Mouse (Mus musculus): Measurements from ENCODE around the gene Dmrtc1a. TPM values are rescaled to one million over a fixed set of nuclear protein-coding genes. Genes with fewer than 3 reads are reported as not detected.
"Not testable (repeated sequence)": the region's sequence is repeated elsewhere in the genome, so short reads cannot be mapped to it uniquely, and the experiment has no call there.

Dmrtc1a gene
- polyA plus RNA-seq (2012; rRNA removed): 3.7 and 3.8 TPM in 2 replicates

GRCm38 (mm10) chrX:102908587-102908986 lies at the start of gene Dmrtc1a, which contains the start of gene 1700011M02Rik:
Gene Dmrtc1a, minus strand, starts transcription at chrX:102908687.
Gene 1700011M02Rik, plus strand, starts transcription at chrX:102908905.
- not testable (repeated sequence) for H3K27me3 ChIP-seq (ENCODE audit: control insufficient read depth, insufficient read depth, low read length); H3K4me1 ChIP-seq (ENCODE audit: control insufficient read depth, insufficient read depth, low read length)

GRCm38 (mm10) chrX:102950136-102950535 lies 41.6 kb upstream of the Dmrtc1a start:
- H3K4me1 ChIP-seq (ENCODE audit: control insufficient read depth, insufficient read depth, low read length); H3K4me3 ChIP-seq (replicated peaks; ENCODE audit: insufficient read depth, low read depth, low read length); H3K27me3 ChIP-seq (ENCODE audit: control insufficient read depth, insufficient read depth, low read length); H3K27ac ChIP-seq (ENCODE audit: insufficient read depth, low read length): not testable (repeated sequence)
- 87% methylated on average over 11 of the region's 11 CpGs for WGBS
- peak in 1 of 2 experiments; percentile 25 for DNase-seq

More at GRCm38 (mm10) chrX:102908587-102908986, at the start of gene Dmrtc1a, which contains the start of gene 1700011M02Rik:
- DNase-seq; H3K4me3 ChIP-seq (replicated peaks; ENCODE audit: insufficient read depth, low read depth, low read length); H3K27ac ChIP-seq (ENCODE audit: insufficient read depth, low read length): not testable (repeated sequence)
- WGBS: 77% methylated on average over 6 of the region's 9 CpGs

GRCm38 (mm10) chrX:102936743-102937142 lies 28.3 kb upstream of the Dmrtc1a start:
- Histone ChIP-seq H3K27me3 (ENCODE audit: control insufficient read depth, insufficient read depth, low read length) (no peaks in the 10 kb centered on the region), H3K4me1 (ENCODE audit: control insufficient read depth, insufficient read depth, low read length) (peaks cover 3% of the 10 kb centered on the region; the same call in 1 of the 2 replicates), H3K27ac (ENCODE audit: insufficient read depth, low read length) (no peak overlapping the region), H3K4me3 (replicated peaks; ENCODE audit: insufficient read depth, low read depth, low read length) (no peak overlapping the region)
- TF ChIP-seq CTCF (IDR thresholded peaks at IDR 0.05; ENCODE audit: borderline replicate concordance, insufficient read depth, low read depth, low read length): no peak
- TF ChIP-seq POLR2A (IDR thresholded peaks at IDR 0.05; ENCODE audit: borderline replicate concordance, insufficient read depth, low read length): no peak
- no peak for DNase-seq
- 68% methylated on average over 5 of the region's 5 CpGs for WGBS

GRCm38 (mm10) chrX:102934395-102934764 lies 25.9 kb upstream of the Dmrtc1a start:
- WGBS: 48% methylated on average over 8 of the region's 8 CpGs
- Histone ChIP-seq H3K27me3 (ENCODE audit: control insufficient read depth, insufficient read depth, low read length) (no peaks in the 10 kb centered on the region), H3K27ac (ENCODE audit: insufficient read depth, low read length) (no peak overlapping the region), H3K4me1 (ENCODE audit: control insufficient read depth, insufficient read depth, low read length) (peaks cover 3% of the 10 kb centered on the region; the same call in 1 of the 2 replicates), H3K4me3 (replicated peaks; ENCODE audit: insufficient read depth, low read depth, low read length) (no peak overlapping the region)
- DNase-seq: no peak
- TF ChIP-seq CTCF (IDR thresholded peaks at IDR 0.05; ENCODE audit: borderline replicate concordance, insufficient read depth, low read depth, low read length) (no peak), POLR2A (IDR thresholded peaks at IDR 0.05; ENCODE audit: borderline replicate concordance, insufficient read depth, low read length) (no peak)

- H3K27me3 ChIP-seq (ENCODE audit: control insufficient read depth, insufficient read depth, low read length): no peaks in the 10 kb centered on the region
- H3K4me1 ChIP-seq (ENCODE audit: control insufficient read depth, insufficient read depth, low read length): peaks cover 3% of the 10 kb centered on the region; the same call in 1 of the 2 replicates
- TF ChIP-seq CTCF (IDR thresholded peaks at IDR 0.05; ENCODE audit: borderline replicate concordance, insufficient read depth, low read depth, low read length) (peak; percentile 54), POLR2A (IDR thresholded peaks at IDR 0.05; ENCODE audit: borderline replicate concordance, insufficient read depth, low read length) (peak; percentile 29; the same call in 1 of the 2 replicates)
- DNase-seq: peak; percentile 69 to 75
- H3K27ac ChIP-seq (ENCODE audit: insufficient read depth, low read length): peak overlapping the region; percentile 63
- 15% methylated on average over 58 of the region's 68 CpGs for WGBS
- peak overlapping the region; percentile 82 for H3K4me3 ChIP-seq (replicated peaks; ENCODE audit: insufficient read depth, low read depth, low read length)
Measured at GRCm38 (mm10) chrX:102933571-102934394, 25.3 kb upstream of the Dmrtc1a start.

- no peak for TF ChIP-seq CTCF (IDR thresholded peaks at IDR 0.05; ENCODE audit: borderline replicate concordance, insufficient read depth, low read depth, low read length)
- no peak for TF ChIP-seq POLR2A (IDR thresholded peaks at IDR 0.05; ENCODE audit: borderline replicate concordance, insufficient read depth, low read length)
- H3K4me3 ChIP-seq (replicated peaks; ENCODE audit: insufficient read depth, low read depth, low read length): peak overlapping the region; percentile 82
- H3K4me1 ChIP-seq (ENCODE audit: control insufficient read depth, insufficient read depth, low read length): peaks cover 3% of the 10 kb centered on the region; the same call in 1 of the 2 replicates
- DNase-seq: peak in 1 of 2 experiments; percentile 15
- H3K27ac ChIP-seq (ENCODE audit: insufficient read depth, low read length): no peak overlapping the region
- no peaks in the 10 kb centered on the region for H3K27me3 ChIP-seq (ENCODE audit: control insufficient read depth, insufficient read depth, low read length)
- WGBS: 12% methylated on average over 12 of the region's 12 CpGs
Measured at GRCm38 (mm10) chrX:102932992-102933570, 24.6 kb upstream of the Dmrtc1a start.

- 84% methylated on average over 6 of the region's 6 CpGs for WGBS
- not testable (repeated sequence) for H3K4me1 ChIP-seq (ENCODE audit: control insufficient read depth, insufficient read depth, low read length); H3K4me3 ChIP-seq (replicated peaks; ENCODE audit: insufficient read depth, low read depth, low read length); H3K27me3 ChIP-seq (ENCODE audit: control insufficient read depth, insufficient read depth, low read length); H3K27ac ChIP-seq (ENCODE audit: insufficient read depth, low read length); DNase-seq
Measured at GRCm38 (mm10) chrX:102928072-102928471, 19.6 kb upstream of the Dmrtc1a start, which contains the start of gene 1700018G05Rik. Gene 1700018G05Rik, plus strand, starts transcription at chrX:102928372.

GRCm38 (mm10) chrX:102926707-102927106 lies 18.2 kb upstream of the Dmrtc1a start:
- DNase-seq: peak; percentile 14 to 25
- H3K27ac ChIP-seq (ENCODE audit: insufficient read depth, low read length); H3K4me1 ChIP-seq (ENCODE audit: control insufficient read depth, insufficient read depth, low read length); H3K4me3 ChIP-seq (replicated peaks; ENCODE audit: insufficient read depth, low read depth, low read length); H3K27me3 ChIP-seq (ENCODE audit: control insufficient read depth, insufficient read depth, low read length): not testable (repeated sequence)
- 21% methylated on average over 4 of the region's 4 CpGs for WGBS
- peak; percentile 25; the same call in 1 of the 2 replicates for TF ChIP-seq CTCF (IDR thresholded peaks at IDR 0.05; ENCODE audit: borderline replicate concordance, insufficient read depth, low read depth, low read length)

- not testable (repeated sequence) for H3K27me3 ChIP-seq (ENCODE audit: control insufficient read depth, insufficient read depth, low read length); H3K4me3 ChIP-seq (replicated peaks; ENCODE audit: insufficient read depth, low read depth, low read length); DNase-seq; H3K4me1 ChIP-seq (ENCODE audit: control insufficient read depth, insufficient read depth, low read length); H3K27ac ChIP-seq (ENCODE audit: insufficient read depth, low read length)
- WGBS: 87% methylated on average over 1 of the region's 1 CpGs
Measured at GRCm38 (mm10) chrX:102914823-102915222, 6.3 kb upstream of the Dmrtc1a start.
